Mouse (Mus musculus) liver, embryonic 12.5 days (tissue): Measurements from ENCODE around the gene Gm14139. TPM values are rescaled to one million over a fixed set of nuclear protein-coding genes. Genes with fewer than 3 reads are reported as not detected.

Source experiments
- polyA plus RNA-seq: library from polyadenylated mRNA; unstranded; fragments of >200 nt; fragmentation: Nextera tagmentation; extraction: Ambion mirVana; gene quantifications from 2 replicates; pipeline ENCODE4 v1.2.1, GENCODE M21; 2016

Gm14139 gene
- polyA plus RNA-seq, 1 experiment from 2014 or later = 0.10 TPM

Other genes with a start within 250 kb of the Gm14139 start
- 3.6 and 3.8 TPM in 2 replicates for gene Zfp120, start 45.0 kb upstream of the Gm14139 start, polyA plus RNA-seq
- gene Gm10770, start 2.1 kb upstream of the Gm14139 start, polyA plus RNA-seq = not detected in 2 replicates
- gene Zfp937, start 36.3 kb downstream of the Gm14139 start, polyA plus RNA-seq = 1.7 and 1.8 TPM in 2 replicates
- gene Gm21994, start 73.8 kb downstream of the Gm14139 start, polyA plus RNA-seq = 1.9 and 2.5 TPM in 2 replicates
- not detected in 2 replicates for gene Gm14124, start 75.8 kb downstream of the Gm14139 start, polyA plus RNA-seq
- 1.2 and 1.3 TPM in 2 replicates for gene Gm10130, start 141.9 kb downstream of the Gm14139 start, polyA plus RNA-seq
- gene 3300002I08Rik, start 181.0 kb downstream of the Gm14139 start, polyA plus RNA-seq = 1.5 and 1.8 TPM in 2 replicates